Mouse (Mus musculus): ENCODE measurements around the gene Dagla.
A peak's percentile ranks its signal among the peaks of the same experiment; 100 is the strongest.

Gene Dagla

GRCm38 (mm10) chr19:10235784-10236565, 68.7 kb downstream of the Dagla start:
- DNase-seq, result no peak

- DNase-seq, result no peak
Measured at GRCm38 (mm10) chr19:10232327-10233017, 72.2 kb downstream of the Dagla start.

- DNase-seq, result no peak
Measured at GRCm38 (mm10) chr19:10231871-10232270, 72.8 kb downstream of the Dagla start.

GRCm38 (mm10) chr19:10231016-10231415, 73.7 kb downstream of the Dagla start:
- no peak for DNase-seq

- DNase-seq, result no peak
Measured at GRCm38 (mm10) chr19:10225767-10226166, 78.9 kb downstream of the Dagla start.

GRCm38 (mm10) chr19:10224637-10225453, 79.8 kb downstream of the Dagla start:
- no peak for DNase-seq

- no peak for DNase-seq
Measured at GRCm38 (mm10) chr19:10223561-10223960, 81.1 kb downstream of the Dagla start.

- DNase-seq, result no peak
Measured at GRCm38 (mm10) chr19:10222656-10223055, 82.0 kb downstream of the Dagla start.

- DNase-seq, result no peak
Measured at GRCm38 (mm10) chr19:10221585-10221984, 83.1 kb downstream of the Dagla start.

- no peak for DNase-seq
Measured at GRCm38 (mm10) chr19:10219593-10219992, 85.1 kb downstream of the Dagla start.

- peak; percentile 62 to 64 for DNase-seq
Measured at GRCm38 (mm10) chr19:10219108-10219507, 85.6 kb downstream of the Dagla start.

- DNase-seq, result no peak
Measured at GRCm38 (mm10) chr19:10216101-10216500, 88.6 kb downstream of the Dagla start.

GRCm38 (mm10) chr19:10213796-10214471, 90.7 kb downstream of the Dagla start:
- DNase-seq, result no peak

- DNase-seq, result no peak
Measured at GRCm38 (mm10) chr19:10210885-10211284, 93.8 kb downstream of the Dagla start.

GRCm38 (mm10) chr19:10208851-10209250, 95.8 kb downstream of the Dagla start:
- DNase-seq, result no peak

- no peak for DNase-seq
Measured at GRCm38 (mm10) chr19:10205051-10205450, 99.6 kb downstream of the Dagla start.

GRCm38 (mm10) chr19:10204616-10205001, 100.1 kb downstream of the Dagla start:
- DNase-seq, result peak; percentile 65 to 72

GRCm38 (mm10) chr19:10203848-10204615, 100.6 kb downstream of the Dagla start, which contains the start of the genes Tmem258 and Fen1:
TSS of gene Tmem258 (plus strand) at chr19:10204014.
TSS of gene Fen1 (minus strand) at chr19:10204169.
- DNase-seq, result peak; percentile 96 to 97

GRCm38 (mm10) chr19:10203146-10203847, 101.4 kb downstream of the Dagla start:
- no peak for DNase-seq

GRCm38 (mm10) chr19:10198723-10199122, 106.0 kb downstream of the Dagla start:
- DNase-seq, result peak; percentile 85 to 86

- no peak for DNase-seq
Measured at GRCm38 (mm10) chr19:10198286-10198685, 106.4 kb downstream of the Dagla start.
